Mouse (Mus musculus) yolk sac, embryonic 10.5 days (tissue): ENCODE measurements at regions not wholly inside any gene's neighbourhood (a gene's known extent, or its start where the extent isn't known, plus 50 kb on each side); places are given as distances from the start of the nearest gene placed in this dataset.
A peak's percentile ranks its signal among the peaks of the same experiment; 100 is the strongest.

ENCODE experiments used
- DNase-seq: peaks from one replicate; pipeline ENCODE4 v3.0.0-alpha.2; 2017; ENCODE audit warnings: low spot score

DNA sequence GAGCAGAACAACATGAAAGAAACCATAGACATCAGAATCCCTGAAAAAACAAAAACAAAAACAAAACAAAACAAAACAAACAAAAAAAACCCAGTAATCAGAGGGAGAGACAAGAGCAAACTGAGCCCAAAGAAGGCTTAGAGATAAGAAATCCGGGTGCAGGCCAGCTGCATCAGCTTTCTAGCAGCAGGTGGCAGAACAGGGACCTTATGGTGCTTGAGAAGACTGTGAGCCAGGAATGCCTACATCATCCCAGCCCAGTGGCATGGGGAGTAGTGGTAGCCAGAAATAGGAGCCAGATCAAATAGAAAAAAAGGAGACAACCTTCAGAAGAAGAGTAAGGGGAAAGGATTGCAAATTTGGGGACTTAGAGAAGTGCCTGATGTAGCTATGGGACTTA lies 152.8 kb downstream of the Diras2 start:
- DNase-seq, result no peak

- no peak for DNase-seq
These were observed 141.8 kb downstream of the Diras2 start for GRCm38 (mm10) chr13:52389271-52389670.

DNA sequence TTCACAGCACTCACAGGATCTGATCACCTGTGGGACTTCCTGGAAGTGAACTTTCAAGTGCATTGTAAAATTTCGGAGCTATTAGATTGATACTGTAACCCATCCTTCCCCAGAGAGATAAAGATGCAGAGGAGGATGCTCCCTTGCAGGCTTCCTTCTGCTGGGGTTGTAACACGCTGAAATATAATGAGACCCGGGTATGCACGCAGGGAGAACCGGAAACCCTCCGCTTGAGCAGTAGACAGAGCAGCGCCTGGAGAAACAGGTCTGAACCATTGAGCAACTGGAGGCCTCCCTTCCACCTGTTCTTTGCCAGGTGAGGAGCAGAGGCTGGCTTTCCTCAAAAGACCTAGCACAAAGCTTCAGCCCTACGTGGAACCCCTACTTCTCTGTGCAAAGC lies 135.3 kb downstream of the Diras2 start:
- DNase-seq, result no peak

GRCm38 (mm10) chr13:52398344-52398743 lies 132.7 kb downstream of the Diras2 start:
- no peak for DNase-seq

- DNase-seq, result peak; percentile 2
These were observed 131.9 kb downstream of the Diras2 start for GRCm38 (mm10) chr13:52399143-52399542.

DNA sequence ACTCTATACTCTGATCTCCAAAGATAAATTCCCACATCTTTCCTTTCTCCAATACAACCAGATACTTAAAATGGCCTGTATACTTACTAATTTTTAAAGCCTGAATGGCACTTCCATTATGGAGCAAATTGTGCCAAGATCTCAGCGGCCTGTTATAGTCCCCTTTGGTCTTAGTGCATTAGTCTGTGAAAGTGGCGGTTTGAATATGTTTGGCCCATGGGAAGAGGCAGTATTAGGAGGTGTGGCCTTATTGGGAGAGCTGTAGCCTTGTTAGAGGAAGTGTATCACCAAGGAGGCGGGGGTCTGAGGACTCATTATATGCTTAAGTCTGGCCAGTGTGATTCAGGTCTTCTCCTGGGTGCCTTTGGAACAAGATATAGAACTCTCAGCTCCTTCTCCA lies 127.3 kb downstream of the Diras2 start:
- no peak for DNase-seq

DNA sequence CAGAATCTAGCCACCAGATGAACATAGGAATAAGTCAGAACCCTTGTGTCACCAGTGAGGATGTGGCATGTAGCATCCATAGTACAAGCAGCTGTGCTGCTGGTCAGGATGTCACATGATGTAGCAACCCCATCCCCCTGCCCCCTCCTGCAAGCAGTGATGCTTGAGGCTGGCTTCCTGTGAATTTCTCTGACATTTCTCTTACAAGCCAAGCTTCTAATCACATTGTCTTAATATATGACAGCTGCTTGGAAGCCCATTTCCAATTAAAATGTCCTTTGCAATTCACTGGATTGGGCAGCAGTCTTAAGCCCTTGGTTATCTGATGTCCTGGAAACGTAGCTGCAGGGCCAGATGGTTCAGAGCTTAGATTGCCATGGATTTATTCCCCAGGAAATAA lies 114.8 kb downstream of the Diras2 start:
- DNase-seq, result no peak

DNA sequence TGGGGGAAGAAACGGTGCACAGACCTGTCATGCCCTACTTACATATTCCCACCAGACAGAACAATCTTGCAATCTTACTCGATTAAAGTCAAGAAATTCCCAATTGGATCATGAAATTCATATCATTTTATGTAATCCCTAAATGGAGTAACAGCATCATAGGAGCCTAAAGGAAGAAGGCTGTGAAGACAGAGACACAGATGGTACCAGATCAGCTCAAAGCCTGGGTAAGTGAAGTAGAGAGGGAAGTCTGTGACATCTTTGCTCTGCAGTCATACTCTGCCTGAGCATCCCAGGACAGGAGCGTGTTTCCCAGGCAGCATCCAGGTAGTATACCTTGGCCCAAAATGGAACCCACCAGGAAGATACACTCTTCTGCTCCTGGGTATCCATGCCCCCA lies 108.6 kb downstream of the Diras2 start:
- no peak for DNase-seq

DNA sequence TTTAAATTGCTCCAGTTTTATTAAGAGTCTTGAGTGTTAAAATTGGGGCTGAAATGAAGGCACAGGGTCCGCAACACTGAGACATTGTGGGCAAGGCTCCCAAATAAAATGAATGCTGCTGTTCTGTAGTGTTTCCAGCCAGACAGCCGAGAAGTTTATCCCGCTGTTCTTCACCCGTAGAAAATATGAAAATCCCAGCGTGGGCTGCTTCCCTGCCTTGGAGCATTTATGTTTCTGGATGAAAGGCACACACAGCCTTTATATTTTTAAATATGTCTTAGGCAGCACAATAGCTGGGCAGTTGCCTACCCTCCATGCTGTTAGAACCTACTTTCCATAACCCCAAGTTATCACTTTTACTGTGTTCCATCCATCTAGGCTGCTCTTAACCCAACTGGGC lies 102.6 kb downstream of the Diras2 start:
- DNase-seq, result no peak

DNA sequence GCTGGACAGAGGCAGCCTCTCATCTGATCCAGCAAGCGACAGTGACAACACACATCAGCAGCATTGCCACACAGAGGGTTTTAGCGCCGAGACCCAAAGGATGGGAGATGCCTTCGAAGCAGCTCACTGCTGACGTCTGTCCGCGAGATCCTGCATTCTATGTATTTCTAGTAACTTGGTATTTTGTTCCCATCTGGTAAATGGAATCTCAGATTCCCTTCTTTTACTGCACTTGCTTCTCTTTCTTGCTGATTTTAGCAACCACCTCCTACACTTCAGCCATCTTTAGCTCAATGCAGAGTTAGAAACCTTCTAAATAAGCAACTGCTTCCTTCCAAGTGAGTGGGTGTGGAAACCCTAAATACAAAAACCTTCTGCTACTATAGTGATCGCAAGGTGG lies 94.3 kb downstream of the Diras2 start:
- DNase-seq, result no peak

DNA sequence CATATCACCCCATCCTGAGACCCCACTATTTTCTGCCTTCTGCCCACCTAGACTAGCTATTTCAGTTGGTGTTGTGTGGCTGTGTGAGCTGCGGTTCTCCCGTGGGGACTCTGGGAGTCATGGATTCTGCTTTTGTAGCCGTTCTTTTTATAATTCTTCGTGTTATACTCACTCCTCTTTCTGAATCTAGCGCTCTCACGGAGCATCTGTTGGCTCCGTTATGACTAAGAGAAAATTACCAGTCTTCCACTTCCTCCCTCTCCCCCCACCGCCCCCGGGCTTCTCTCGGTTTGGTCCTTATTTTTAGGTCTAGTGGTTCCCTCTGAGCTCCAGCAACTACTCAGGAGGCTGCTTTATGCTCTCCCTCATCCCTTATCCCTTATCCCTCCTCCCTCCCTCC lies 85.6 kb downstream of the Diras2 start:
- no peak for DNase-seq

DNA sequence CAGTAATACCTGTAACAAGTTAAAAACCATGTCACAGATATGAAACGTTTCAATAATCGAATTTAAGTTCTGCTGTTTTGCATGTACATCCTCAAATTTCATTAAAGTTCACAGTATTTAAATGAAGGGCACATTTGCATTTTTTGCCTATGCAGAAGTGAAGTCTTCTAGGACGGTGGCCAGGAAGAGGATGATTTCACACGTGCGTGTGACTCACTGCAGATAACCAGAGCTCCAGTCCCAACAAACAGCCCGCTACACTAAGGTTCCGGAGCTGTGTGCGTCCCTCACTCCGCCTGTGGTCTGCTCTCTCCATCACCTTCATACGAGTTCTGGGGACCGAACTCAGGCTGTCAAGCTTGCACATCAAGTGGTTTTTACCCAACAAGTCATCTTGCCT lies 82.2 kb downstream of the Diras2 start:
- no peak for DNase-seq

DNA sequence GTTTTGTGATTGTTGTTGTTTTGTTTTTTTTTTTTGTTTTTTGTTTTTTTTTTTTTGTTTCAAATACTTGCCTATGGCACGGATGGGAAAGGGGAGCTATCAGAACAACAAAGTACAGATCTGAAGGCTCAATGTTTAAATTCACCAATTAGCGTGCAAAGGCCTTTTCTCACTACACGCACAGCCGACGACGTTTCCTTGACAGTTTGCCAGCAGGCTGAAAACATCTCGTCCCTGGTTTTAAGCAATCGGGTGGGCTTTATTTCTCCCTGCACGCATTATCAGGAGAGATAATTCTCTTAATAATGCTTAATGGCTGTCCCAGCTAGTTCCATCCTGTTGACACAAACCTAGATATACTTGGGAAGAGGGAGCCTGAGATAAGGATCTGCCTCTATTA lies 79.6 kb downstream of the Diras2 start:
- no peak for DNase-seq

- DNase-seq, result no peak
These were observed 78.8 kb downstream of the Diras2 start for GRCm38 (mm10) chr13:52452291-52452690.
